Mouse (Mus musculus) WW6 (cell line): ENCODE results near the gene Cabp1.
A peak's percentile ranks its signal among the peaks of the same experiment; 100 is the strongest.
"Not testable (repeated sequence)": the region's sequence is repeated elsewhere in the genome, so short reads cannot be mapped to it uniquely, and the experiment has no call there.

Experiments used
- DNase-seq: peaks from one replicate; pipeline ENCODE4 v3.0.0-alpha.2; 2013; ENCODE audit warnings: low read depth, low spot score

Cabp1 gene

DNA sequence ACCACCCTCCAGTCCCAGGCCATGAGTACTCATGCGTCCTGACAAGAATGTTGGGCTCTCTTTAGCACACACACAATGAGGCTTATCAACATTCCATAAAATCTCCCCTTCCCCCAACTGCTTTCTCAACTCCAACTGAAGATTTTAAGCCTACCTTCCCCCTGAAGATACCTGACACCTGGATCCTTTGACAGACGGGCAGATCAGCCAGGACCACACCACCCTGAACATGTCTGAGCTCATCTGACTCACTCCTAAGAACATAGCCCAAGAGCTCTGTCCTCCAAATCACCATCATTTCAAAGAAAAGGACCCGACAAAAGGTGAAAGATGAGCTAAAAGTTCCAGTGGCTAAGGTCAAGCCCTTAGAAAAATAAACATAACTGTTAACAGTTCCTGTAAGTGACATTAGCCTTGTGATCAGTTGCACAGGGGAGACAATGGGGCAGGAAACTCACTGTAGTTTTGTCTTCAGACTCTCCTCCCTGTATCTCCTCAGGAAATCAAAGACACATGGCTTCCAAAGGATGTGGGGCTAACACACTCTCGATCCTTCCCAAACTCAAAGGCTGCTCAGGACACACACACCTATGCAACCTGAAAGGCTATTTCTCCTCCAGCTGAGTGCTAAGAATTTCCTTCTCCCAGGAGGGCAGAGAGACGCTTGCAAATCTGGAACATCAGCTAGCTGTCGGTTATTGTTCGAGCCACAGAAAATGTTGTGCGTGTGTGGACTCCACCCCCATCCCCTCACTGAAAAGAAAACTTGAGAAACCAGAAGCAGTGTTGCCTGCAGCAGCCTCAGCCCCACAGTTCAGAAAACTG lies 41.8 kb downstream of the Cabp1 start:
- no peak for DNase-seq

DNA sequence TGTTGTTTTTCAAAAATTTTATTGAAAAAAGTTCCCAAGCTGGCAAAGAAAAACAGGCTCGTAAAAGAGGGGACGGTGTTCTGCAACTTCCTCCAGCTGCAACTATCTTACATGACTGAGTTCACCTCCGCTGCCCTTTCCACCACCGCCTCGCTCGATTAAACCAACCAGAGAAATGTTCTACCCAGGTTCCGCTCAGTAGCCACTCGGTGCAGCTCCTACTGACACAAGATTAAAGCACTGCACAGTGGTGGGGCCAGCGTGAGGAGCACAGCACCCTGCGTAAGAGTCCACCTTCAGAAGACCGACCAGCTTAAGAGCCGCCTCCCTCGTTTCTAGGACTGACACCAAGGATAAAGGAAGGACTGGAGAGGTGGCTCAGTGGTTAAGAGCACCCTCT lies 42.7 kb downstream of the Cabp1 start:
- DNase-seq = no peak

DNA sequence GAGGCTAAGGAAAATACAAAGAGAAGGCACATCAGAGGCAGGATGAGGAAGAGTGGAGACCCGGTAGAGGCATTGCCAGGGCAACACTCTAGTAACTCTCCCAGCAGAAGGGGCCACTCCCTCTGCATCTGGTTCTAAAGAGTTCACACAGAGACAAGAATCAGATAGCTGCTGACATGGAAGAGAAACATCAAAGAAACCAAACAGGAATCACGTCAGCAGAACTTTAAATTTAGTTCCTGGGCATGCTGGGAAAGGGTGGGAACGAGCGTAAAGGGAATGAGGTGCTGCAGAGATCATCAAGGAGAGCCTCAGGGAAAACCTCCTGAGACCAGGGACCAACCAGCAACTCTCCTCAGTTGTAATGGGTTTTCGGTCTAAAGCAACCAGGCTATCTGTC lies 43.2 kb downstream of the Cabp1 start:
- no peak for DNase-seq

DNA sequence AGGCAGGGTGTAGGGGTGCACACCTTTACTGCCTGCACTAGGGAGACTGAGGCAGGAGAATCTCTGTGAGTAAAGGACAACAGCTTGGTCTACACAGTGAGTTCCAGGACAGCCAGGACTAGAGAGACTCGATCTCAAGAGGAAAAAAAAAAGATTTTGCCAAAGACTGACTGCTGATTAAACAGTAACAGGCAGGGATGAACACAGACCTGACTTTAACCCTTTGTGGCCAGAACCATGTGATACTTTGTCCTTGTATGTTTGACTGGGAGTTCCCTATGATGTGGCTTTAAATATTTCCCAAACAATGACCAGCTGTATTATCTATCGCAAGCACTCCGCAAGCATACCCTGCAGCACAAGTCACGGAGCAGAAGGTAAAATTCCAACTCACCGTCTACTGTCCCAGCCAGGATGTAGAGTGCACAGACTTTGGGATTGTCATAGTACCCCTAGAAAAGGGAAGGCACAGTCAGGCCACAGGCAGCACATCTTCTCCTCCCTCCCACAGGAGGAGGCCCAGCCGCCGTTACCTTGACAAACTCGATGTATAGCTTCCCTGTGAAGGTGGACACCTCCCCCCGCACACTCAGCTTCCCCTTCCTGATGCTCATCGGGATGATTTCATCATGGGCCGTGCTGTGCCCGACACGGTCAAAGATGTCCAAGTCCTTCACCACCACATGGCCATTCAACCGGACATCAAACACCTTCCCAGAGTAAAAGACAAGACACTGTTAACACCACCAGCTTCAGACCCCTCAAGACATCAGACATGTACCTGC lies 44.3 kb downstream of the Cabp1 start:
- no peak for DNase-seq

DNA sequence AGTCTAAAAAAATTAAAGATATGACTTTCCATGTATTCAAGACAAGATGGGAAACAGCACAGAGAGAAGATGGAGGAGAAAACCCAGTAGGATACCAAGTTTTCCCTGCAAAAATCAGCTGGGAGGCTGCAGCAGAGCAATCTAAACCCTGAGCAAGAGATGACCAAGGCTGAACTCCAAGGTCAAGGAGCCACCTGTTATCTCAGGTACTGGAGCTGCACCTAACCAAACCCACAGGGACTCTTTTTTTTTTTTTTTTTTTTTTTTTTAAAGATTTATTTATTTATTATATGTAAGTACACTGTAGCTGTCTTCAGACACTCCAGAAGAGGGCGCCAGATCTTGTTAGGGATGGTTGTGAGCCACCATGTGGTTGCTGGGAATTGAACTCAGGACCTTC lies 45.3 kb downstream of the Cabp1 start:
- not testable (repeated sequence) for DNase-seq

DNA sequence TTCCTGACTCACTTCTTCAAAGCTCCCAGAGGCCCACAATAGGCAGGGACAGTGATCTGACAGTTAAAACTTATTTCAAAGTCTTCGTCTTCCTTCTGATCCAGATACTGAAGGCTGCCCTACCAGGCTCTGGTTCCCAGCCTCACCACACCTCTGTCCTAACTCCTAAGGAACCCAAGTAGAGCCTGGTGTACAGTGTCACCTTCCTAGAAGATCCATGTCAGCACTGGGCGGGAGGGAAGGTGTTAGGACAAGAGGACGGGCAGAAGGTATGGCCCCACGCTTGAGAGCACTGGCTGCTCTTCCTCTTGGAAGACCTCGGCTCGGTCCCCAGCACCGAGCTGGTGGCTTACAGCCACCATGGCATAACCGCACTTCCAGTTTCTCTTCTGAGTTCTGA lies 45.8 kb downstream of the Cabp1 start:
- no peak for DNase-seq

DNA sequence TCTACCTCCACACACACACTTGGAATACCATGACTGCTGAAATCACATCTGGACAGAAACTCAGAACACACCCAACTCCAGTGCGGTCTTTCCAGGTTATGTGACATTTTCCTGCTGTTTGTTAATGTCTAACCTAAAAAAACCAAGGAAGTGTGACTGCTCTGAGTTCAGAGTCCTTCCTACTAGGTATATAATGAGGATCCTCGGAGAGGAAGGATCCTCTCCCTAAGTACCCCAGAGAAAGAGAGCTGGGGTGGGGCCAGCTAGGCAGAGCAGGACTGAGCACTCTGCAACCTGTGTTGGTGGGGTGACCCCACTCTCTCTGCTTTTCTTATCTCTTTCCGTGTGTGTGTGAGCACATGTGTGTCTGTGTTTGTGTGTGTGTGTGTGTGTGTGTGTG lies 46.8 kb downstream of the Cabp1 start:
- no peak for DNase-seq

DNA sequence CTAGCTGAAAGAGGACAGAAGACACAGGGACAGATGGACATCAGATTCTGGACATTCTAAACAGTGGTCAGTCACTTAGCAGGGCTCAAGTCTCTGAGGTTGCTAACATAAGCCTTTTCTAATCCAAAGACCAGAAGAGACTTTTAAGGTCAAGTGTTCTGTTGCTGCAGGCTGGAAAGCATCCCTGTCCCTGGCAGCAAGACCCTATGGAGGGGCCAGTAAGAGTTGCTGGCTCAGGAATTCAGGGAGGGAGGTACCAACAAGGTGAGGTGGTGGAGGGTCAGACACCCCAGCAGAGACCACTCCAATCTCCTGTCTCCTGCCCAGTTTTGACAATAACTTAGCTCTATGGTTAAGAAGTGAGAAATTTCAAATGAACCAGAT lies 47.4 kb downstream of the Cabp1 start:
- no peak for DNase-seq

DNA sequence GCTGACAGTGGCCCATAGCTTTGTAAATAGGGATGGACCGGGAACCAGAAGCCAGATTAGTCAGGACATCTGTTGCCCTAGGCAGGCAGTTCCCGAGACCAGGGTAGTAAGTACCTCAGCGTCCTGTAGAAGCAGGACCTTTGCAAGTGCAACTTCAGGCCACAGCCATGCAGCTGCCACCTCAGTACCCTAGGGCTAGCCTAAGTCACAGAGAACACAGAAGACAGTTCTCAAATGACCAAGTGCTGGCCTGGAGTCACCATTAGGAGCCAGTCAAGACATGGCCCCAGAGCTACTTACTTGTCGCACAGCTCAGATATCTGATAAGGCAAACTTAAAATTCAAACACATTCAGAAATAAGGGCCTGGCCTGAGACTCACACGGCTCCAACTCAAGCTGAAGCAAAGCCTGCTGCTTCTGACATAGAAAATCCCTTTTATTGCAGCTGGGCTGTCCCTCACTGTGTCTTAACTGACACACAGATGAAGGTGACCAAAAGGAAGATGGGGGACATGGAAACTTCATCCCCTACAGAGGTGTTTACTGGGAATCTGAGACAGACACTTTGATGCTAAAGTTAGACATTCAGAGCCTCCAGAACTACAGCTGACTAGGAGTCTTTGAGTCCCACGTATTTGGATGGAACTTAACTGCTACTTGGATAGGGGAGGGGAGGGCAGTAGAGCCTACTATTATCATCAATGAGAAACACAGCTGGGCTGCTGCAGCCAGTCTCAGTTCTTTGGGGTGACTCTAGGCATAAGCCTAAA lies 48.0 kb downstream of the Cabp1 start:
- DNase-seq = no peak

DNA sequence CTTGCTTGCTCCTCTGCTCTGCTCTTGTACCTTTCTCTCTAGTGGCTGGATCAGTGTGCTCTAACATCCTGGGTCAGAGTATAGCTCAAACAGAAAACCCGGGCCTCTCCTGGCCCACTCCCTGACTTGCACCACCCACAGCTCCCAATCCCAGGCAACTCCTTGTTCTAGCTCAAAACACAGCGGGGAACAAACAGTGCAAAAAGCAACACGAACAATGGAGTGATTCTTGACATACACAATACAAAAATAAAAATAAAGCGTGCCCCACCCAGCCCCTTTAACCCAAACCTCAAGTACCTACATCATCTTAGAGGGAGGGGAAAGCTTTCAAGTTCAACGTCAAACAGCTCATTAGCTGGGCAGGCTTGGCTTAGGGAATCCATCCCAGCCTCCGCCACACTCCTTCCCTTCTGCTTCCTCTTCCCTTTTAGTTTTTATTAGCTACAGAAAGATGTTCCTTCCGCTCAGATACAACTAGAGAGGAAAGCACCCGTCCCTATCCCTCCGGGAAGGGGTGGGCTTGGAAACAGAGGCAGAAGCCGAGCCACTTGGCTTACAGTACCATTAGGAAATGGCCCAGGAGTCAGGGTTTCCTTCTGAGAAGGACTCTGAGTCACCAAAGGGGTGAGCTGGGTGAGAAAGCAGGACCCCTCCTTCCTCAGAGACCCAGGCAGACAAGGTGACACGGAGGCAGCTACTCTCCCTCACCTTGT lies 48.8 kb downstream of the Cabp1 start:
- no peak for DNase-seq

DNA sequence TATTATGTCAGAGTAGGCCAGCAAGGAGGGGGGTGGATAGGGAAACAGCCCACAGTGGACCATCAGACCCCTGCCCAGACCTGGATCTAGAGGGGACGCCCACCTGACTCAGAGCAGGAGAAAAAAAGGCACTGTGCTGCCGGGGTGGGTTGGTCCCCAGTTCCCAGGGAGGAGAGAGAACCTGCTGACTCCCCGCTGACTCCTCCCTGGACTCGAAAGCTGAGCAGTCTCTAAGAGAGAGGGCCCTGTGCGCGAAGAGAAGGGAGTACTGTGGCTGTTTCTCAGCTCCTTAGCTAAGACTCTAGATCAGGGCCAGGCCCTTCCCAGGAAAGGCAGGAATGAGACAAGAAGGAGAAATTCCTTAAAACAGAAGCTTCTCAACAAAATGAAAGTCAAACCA lies 49.7 kb downstream of the Cabp1 start:
- DNase-seq = no peak

DNA sequence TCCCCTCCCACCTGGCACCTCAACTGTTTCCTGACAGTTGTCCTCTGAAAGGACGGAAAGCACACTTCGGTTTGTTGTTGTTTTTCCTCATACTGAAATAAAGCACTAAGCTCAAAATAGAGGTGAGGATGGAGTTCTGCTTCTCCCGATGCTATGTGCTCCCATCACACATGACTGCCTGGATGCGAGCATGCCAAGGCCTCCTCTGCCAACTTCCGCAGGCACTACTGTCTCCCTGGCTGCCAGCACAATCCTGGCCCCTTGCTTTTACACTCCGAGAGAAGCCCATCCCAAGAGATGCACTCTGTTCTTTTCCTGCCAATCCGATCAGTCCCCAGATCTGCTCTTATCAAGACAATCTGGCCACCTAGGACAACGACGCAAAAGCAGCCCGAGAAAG lies 50.6 kb downstream of the Cabp1 start:
- no peak for DNase-seq

DNA sequence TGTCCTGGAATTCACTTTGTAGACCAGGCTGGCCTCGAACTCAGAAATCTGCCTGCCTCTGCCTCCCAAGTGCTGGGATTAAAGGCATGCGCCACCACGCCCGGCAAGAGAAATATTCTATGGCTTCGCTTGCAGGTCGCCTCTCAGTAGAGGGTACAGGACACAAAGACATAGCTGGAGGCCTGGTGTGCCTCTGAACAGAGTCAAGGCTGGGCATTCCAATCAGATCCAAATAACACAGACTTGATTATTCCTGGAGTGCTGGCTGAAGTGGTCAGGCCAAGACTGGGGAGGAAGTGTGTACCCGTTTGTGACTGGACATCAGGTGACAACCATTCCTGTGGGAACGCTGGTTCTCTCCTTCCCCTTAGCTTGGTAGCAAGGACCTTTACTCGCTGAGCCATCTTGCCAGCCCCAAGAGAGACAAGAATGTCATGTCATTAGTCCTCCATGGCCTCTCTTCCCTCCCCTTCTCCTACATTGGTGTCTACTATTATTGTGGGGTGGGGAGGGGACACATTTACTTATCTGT lies 51.9 kb downstream of the Cabp1 start:
- DNase-seq = no peak

DNA sequence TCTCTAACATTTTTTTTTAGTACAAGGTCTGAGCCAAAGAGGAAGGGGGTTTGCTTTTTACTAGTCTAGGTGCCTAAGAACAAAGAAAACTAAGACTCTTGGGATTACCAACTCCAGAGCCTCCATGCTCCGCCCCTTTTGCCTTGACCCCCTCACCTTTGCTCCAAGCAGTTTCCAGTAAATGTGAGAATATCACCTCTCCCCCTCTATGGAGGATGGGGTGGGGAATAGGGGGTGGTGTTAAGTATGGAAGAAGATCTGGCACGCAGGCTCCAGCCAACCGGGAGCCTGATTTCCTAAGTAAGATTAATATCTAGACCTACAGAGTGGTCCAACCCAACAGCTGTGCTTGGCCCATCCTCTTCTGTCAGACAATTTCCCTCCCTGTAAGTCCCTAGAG lies 53.5 kb downstream of the Cabp1 start:
- DNase-seq = no peak

DNA sequence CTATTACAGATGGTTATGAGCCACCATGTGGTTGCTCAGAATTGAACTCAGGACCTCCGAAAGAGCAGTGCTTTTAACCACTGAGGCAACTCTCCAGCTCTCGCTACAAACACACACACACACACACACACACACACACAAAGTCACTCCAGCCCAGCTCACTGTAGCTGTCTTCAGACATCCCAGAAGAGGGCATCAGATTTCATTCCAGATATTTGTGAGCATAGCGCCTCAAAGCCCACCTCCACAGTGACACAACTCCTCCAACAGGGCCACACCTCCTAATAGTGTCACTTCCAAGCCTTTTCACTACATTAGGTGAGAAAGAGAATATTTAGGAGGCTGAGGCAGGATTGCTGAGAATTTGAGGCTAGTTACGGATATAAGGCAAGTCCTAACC lies 55.1 kb downstream of the Cabp1 start:
- DNase-seq = no peak

DNA sequence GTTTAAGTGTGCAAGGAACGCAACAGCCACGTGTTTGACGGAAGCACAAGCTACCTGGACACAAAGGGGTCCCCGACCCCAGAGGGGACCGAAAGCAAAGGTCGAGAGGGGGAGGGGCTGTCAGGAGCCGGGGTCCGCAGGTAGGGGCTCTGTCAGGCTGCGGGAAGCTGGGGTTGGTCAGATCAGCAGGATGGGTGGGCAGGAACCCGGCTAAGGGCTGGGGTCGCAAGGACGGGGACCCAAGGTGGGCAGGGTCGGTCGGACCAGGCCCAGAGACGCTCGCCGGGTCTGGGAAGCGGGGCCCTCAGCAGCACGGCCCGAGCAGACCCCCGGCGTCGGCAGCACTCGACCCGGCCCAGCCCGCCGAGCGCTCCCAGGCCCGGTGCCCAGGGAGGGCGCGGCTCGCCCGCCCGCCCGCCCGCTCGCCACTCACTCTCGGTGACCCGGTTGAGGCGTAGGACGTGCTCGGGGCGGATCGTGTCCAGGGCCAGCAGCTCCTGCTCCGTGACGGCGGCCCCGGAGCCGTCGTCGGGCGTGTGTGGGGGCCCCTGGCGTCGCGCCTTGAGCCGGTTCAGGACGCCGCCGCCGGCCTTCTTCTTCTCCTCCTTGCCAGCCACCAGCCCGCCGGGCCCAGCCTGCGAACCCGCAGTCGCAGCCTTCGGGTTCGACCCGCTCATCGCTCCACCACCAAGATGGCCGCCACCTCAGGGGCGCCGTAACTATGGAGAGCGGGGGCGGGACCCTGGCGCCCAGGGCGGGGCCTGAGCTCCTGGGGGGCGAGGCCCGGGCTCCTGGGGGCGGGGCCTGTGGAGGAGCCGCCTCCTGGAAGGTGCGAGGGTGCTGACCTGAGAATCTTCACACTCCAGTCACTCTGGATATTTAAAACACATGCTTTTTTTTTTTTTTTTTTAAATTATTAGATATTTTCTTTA lies 59.7 kb downstream of the Cabp1 start, which contains the start of gene Unc119b:
Gene Unc119b, minus strand, starts transcription at position 742 of the 932 bp plus-strand sequence.
- DNase-seq = peak; percentile 73

DNA sequence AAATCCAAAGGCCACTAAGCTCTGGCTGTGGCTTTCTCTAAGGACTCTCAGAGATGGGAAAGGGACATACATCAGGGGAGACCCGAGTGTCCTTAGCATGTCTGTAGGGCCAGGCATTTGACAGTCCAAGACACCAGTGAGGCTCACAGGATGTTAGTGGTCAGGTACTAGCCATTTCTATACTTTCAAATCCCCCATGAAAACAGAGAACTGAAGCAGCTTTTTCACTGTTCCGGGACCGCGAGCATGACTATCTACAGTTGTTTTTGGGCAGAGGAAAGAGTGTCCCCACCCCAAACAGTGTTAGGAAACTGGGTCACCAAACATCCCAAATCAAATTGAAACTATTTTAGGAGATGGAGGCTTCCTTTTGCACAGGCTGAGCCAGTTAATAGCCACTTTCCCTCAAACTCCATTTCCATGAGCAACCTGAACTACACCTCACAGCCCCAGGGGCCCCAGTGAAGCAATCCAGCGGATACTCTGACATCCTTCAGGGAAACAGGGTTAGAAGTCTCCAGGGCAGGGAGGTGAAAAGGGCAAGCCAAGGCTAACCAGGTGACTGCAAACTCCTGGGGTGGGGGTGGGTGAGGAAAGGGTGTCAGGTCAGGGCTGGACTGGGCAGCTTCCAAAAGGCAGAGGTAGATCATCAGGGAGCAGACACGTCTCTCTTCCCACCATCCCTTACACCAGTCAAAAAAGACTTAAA lies 60.7 kb downstream of the Cabp1 start:
- DNase-seq = no peak

DNA sequence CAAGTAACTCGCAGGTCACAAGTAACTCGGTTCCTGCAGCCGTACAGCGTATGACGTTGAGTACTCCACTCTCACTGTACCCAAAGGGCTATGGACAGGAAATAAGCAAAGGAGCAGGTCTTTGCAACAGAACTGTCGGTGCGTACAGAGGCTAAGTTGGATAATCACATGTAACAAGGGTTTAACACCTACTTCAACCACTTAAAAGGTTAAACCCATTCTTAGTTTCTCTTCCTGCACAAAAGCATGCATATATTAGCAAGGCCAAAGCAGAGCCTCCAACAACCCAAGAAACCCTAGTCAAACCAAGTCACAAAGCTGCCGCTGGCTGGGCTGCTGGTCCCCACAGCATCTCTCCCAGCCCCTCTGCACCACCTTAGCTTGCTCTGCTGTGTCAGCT lies 61.7 kb downstream of the Cabp1 start:
- no peak for DNase-seq

DNA sequence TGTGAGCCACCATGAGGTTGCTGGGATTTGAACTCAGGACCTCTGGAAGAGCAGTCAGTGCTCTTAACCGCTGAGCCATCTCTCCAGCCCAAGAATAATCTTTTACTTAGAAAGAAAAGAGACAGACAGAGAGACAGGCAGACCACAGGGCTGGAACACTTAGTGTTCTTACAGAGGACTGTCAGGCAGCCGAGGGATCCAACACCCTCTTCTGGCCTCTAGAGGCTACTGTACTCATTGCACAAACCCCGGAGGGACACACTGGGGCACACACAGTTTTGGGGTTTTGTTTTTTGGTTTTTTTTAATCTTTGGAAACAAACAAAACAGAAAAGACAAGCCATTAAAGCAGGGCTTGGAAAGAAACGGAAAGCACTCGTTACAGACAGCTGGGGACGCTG lies 64.9 kb downstream of the Cabp1 start:
- DNase-seq = no peak
